In the genomic region with DNA sequence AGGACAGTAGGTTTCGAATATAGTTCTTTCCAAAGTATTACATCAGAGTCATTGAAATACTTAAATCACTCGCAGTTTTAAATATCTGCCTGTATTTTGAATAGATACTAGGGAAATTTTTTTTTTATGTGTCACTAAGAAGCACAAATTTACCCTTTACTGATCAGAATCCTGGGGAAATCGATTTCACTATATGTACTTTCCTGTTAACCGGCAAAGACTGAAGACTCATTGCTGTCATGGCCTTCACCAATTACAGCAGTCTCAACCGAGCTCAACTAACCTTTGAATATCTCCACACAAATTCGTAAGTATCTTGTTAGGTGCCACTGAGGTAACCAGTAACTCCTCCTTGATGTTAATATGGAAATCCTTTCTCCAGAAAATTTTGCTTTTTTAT, we compare ENCODE assay signal across 9 mouse cellular contexts. TPM values are rescaled to one million over a fixed set of nuclear protein-coding genes. Genes with fewer than 3 reads are reported as not detected.
DNase-seq lines count a peak whose midpoint lies in the region; ATAC-seq and TF ChIP-seq lines count a peak whose summit lies in the region.
"Had no signal": no experiment of that assay in that cellular context is flagged by ENCODE, and none has a peak within 500 bp of the region (broad histone marks: within the 10 kb centered on the region; RNA-seq: fewer than 3 reads in every experiment).

No protein-coding gene starts in this region.

- H3K36me3 ChIP-seq in heart, embryonic 10.5 days = peaks cover 39% of the 10 kb centered on the region
- H3K36me3 ChIP-seq in CH12.LX (replicated peaks in 1 of 2; ENCODE audit: control insufficient read depth in 1 of 2, insufficient read depth in 1 of 2, low read length in 1 of 2) = peaks cover 8 to 28% of the 10 kb centered on the region in 2 experiments
- peaks cover 81% of the 10 kb centered on the region for H3K36me3 ChIP-seq in hindbrain, embryonic 10.5 days
- peaks cover 9% of the 10 kb centered on the region for H3K36me3 ChIP-seq in liver, postnatal 0 days (replicated peaks; ENCODE audit: insufficient read depth, low read length)

- no peak for TF ChIP-seq POLR2A in CH12.LX (IDR thresholded peaks at IDR 0.05; ENCODE audit: low read depth, low read length)

- no peak for TF ChIP-seq EP300 in CH12.LX (IDR thresholded peaks at IDR 0.05; ENCODE audit: low read length)
- TF ChIP-seq EP300 in liver, postnatal 0 days (IDR thresholded peaks at IDR 0.05; ENCODE audit: low read depth) = no peak

- peaks cover 42% of the 10 kb centered on the region for H3K79me2 ChIP-seq in CH12.LX (replicated peaks; ENCODE audit: control insufficient read depth, extremely low read depth, insufficient read depth, poor library complexity, severe bottlenecking)

- no peaks in the 10 kb centered on the region for H3K27me3 ChIP-seq in heart, embryonic 10.5 days (ENCODE audit: insufficient read depth, poor library complexity, severe bottlenecking)
- no peaks in the 10 kb centered on the region for H3K27me3 ChIP-seq in CH12.LX (replicated peaks)
- H3K27me3 ChIP-seq in hindbrain, embryonic 10.5 days (ENCODE audit: insufficient read depth, poor library complexity, severe bottlenecking) = no peaks in the 10 kb centered on the region
- no peaks in the 10 kb centered on the region for H3K27me3 ChIP-seq in liver, postnatal 0 days (ENCODE audit: insufficient read depth, low read length)

- WGBS in heart, embryonic 10.5 days = 91% methylated on average over 6 of the region's 6 CpGs
- WGBS in hindbrain, embryonic 10.5 days = 95% methylated on average over 6 of the region's 6 CpGs
- 91% methylated on average over 6 of the region's 6 CpGs for WGBS in liver, postnatal 0 days (ENCODE audit: insufficient replicate concordance)

- H3K9ac ChIP-seq in CH12.LX (ENCODE audit: insufficient read depth, low read depth) = peak overlapping the region; percentile 49
- no peak overlapping the region for H3K9ac ChIP-seq in liver, postnatal 0 days (replicated peaks)

- peaks cover 14% of the 10 kb centered on the region; the same call in 1 of the 2 replicates for H3K4me1 ChIP-seq in heart, embryonic 10.5 days
- H3K4me1 ChIP-seq in CH12.LX (ENCODE audit: control insufficient read depth in 1 of 2, insufficient read depth in 2 of 2) = peaks cover 0 to 37% of the 10 kb centered on the region in 2 experiments; a peak in 2 of 4 replicates
- peaks cover 27% of the 10 kb centered on the region for H3K4me1 ChIP-seq in hindbrain, embryonic 10.5 days (replicated peaks)
- peaks cover 19% of the 10 kb centered on the region for H3K4me1 ChIP-seq in liver, postnatal 0 days (ENCODE audit: insufficient read depth)

- TF ChIP-seq RAD21 in CH12.LX (IDR thresholded peaks at IDR 0.05; ENCODE audit: low read depth, low read length) = no peak

- H3K4me2 ChIP-seq in CH12.LX (ENCODE audit: insufficient read depth, low read depth, poor library complexity, severe bottlenecking) = peak overlapping the region; percentile 47; the same call in 1 of the 2 replicates
- H3K4me2 ChIP-seq in liver, postnatal 0 days (ENCODE audit: low read depth, low read length) = peak overlapping the region; percentile 90

- no peak for ATAC-seq in liver, postnatal 0 days
- no peak for ATAC-seq in megakaryocyte-erythroid progenitor cell, adult 5-6 weeks (replicated peaks; ENCODE audit: low FRiP score, low TSS enrichment, poor library complexity, severe bottlenecking)

- in situ Hi-C loops in CH12.LX (cut with MboI; ENCODE audit: low pct_ligation_motif_present, low pct_unique_long_range_greater_than_20kb, low sequenced_read_pairs) = no loop called here

- H3K9me3 ChIP-seq in heart, embryonic 10.5 days = no peaks in the 10 kb centered on the region
- H3K9me3 ChIP-seq in CH12.LX (replicated peaks; ENCODE audit: low read length) = peaks cover 16% of the 10 kb centered on the region
- H3K9me3 ChIP-seq in hindbrain, embryonic 10.5 days = peaks cover 38% of the 10 kb centered on the region
- H3K9me3 ChIP-seq in liver, postnatal 0 days (ENCODE audit: low read length) = no peaks in the 10 kb centered on the region

- H3K4me3 ChIP-seq in heart, embryonic 10.5 days = peak overlapping the region; percentile 97
- H3K4me3 ChIP-seq in CH12.LX (replicated peaks in 1 of 3; ENCODE audit: low read depth in 2 of 3, low read length in 2 of 3, poor library complexity in 1 of 3) = peak overlapping the region in 2 of 3 experiments; percentile 72 to 92
- H3K4me3 ChIP-seq in hindbrain, embryonic 10.5 days = peak overlapping the region; percentile 97
- peak overlapping the region; percentile 75 for H3K4me3 ChIP-seq in liver, postnatal 0 days (ENCODE audit: low read depth, low read length)

- dilution Hi-C loops in CH12.LX (cut with MboI; ENCODE audit: extremely low pct_ligation_motif_present, extremely low pct_unique_long_range_greater_than_20kb, low sequenced_read_pairs) = no loop called here

- H3K27ac ChIP-seq in heart, embryonic 10.5 days = no peak overlapping the region
- H3K27ac ChIP-seq in CH12.LX (ENCODE audit: insufficient read depth, low read depth) = no peak overlapping the region
- H3K27ac ChIP-seq in hindbrain, embryonic 10.5 days = no peak overlapping the region
- no peak overlapping the region for H3K27ac ChIP-seq in liver, postnatal 0 days (ENCODE audit: low read depth)

- TF ChIP-seq CTCF in CH12.LX (conservative IDR thresholded peaks at IDR 0.05 in 1 of 2, IDR thresholded peaks at IDR 0.05 in 1 of 2; ENCODE audit: low read depth in 2 of 2, low read length in 2 of 2) = no peak
- TF ChIP-seq CTCF in liver, postnatal 0 days (IDR thresholded peaks at IDR 0.05; ENCODE audit: low read depth) = no peak

- no peak for DNase-seq in heart, embryonic 10.5 days (ENCODE audit: low spot score)
- DNase-seq in heart, postnatal 4 days = no peak
- DNase-seq in CH12.LX (ENCODE audit: extremely low read depth) = no peak
- no peak for DNase-seq in hindbrain, embryonic 10.5 days (ENCODE audit: low spot score)
- DNase-seq in liver, postnatal 0 days = no peak
- DNase-seq in right cerebral cortex, postnatal 25 days = no peak
- DNase-seq in kidney, adult 8-10 months = no peak
- DNase-seq: adrenal gland, postnatal 36 days had no signal

TF ChIP-seq in CH12.LX, 34 proteins besides CTCF, POLR2A, EP300 and RAD21:
- no peak for TF ChIP-seq TCF12 (IDR thresholded peaks at IDR 0.05; ENCODE audit: low read depth, low read length)
- TF ChIP-seq ETS1 (conservative IDR thresholded peaks at IDR 0.05; ENCODE audit: low read depth, low read length) = no peak
- TF ChIP-seq MYC (IDR thresholded peaks at IDR 0.05; ENCODE audit: low read depth, low read length) = no peak
- TF ChIP-seq HCFC1 (IDR thresholded peaks at IDR 0.05; ENCODE audit: low read depth, low read length) = no peak
- no peak for TF ChIP-seq IRF4 (IDR thresholded peaks at IDR 0.05; ENCODE audit: low read depth, low read length)
- TF ChIP-seq MAZ (IDR thresholded peaks at IDR 0.05; ENCODE audit: low read depth, low read length) = no peak
- no peak for TF ChIP-seq ZNF384 (IDR thresholded peaks at IDR 0.05; ENCODE audit: low read depth, low read length)
- TF ChIP-seq ZC3H11A (IDR thresholded peaks at IDR 0.05; ENCODE audit: low read depth, low read length) = no peak
- no peak for TF ChIP-seq MEF2A (IDR thresholded peaks at IDR 0.05; ENCODE audit: borderline replicate concordance, low read depth, low read length)
- TF ChIP-seq MXI1 (IDR thresholded peaks at IDR 0.05; ENCODE audit: low read depth, low read length) = 0 out of 2 replicates have a peak, but pooled peaks have one; percentile 17
- TF ChIP-seq SIN3A (IDR thresholded peaks at IDR 0.05; ENCODE audit: low read length) = peak; percentile 42; the same call in 1 of the 2 replicates
- TF ChIP-seq USF1 (IDR thresholded peaks at IDR 0.05; ENCODE audit: low read depth, low read length) = no peak
- no peak for TF ChIP-seq USF2 (conservative IDR thresholded peaks at IDR 0.05; ENCODE audit: low read depth, low read length)
- no peak for TF ChIP-seq NRF1 (IDR thresholded peaks at IDR 0.05; ENCODE audit: low read depth, low read length)
- no peak for TF ChIP-seq E2F4 (IDR thresholded peaks at IDR 0.05; ENCODE audit: insufficient replicate concordance, low read depth, low read length)
- peak; percentile 80; the same call in 1 of the 2 replicates for TF ChIP-seq CHD1 (IDR thresholded peaks at IDR 0.05; ENCODE audit: low read depth, low read length)
- TF ChIP-seq TBP (conservative IDR thresholded peaks at IDR 0.05; ENCODE audit: low read depth, low read length) = no peak
- no peak for TF ChIP-seq ZKSCAN1 (IDR thresholded peaks at IDR 0.05; ENCODE audit: borderline replicate concordance, low read depth, low read length)
- TF ChIP-seq PAX5 (IDR thresholded peaks at IDR 0.05; ENCODE audit: low read length) = no peak
- TF ChIP-seq SMC3 (IDR thresholded peaks at IDR 0.05; ENCODE audit: low read depth, low read length) = no peak
- TF ChIP-seq RCOR1 (conservative IDR thresholded peaks at IDR 0.05; ENCODE audit: low read depth, low read length) = no peak
- TF ChIP-seq MAFK (IDR thresholded peaks at IDR 0.05; ENCODE audit: insufficient replicate concordance, low read length) = no peak
- no peak for TF ChIP-seq MAX (IDR thresholded peaks at IDR 0.05; ENCODE audit: low read length)
- TF ChIP-seq NELFE (IDR thresholded peaks at IDR 0.05; ENCODE audit: low read depth, low read length) = no peak
- no peak for TF ChIP-seq ZMIZ1 (IDR thresholded peaks at IDR 0.05; ENCODE audit: low read depth, low read length)
- TF ChIP-seq BHLHE40 (IDR thresholded peaks at IDR 0.05; ENCODE audit: low read depth, low read length) = no peak

RNA-seq across cellular contexts. Expression of gene Morc2a, which starts 1.1 kb away (rescaled TPM):
- polyA plus RNA-seq in heart, embryonic 10.5 days (2016; fragmentation: Nextera tagmentation; extraction: Ambion mirVana) = 28.2 and 32.6 TPM in 2 replicates
- 10 to 100 TPM; 34.7 to 42.4 TPM for total RNA-seq in heart, postnatal 4 days (2021)
- total RNA-seq in CH12.LX (2012; rRNA removed) (28.2 and 30.9 TPM in 2 replicates), CH12.LX (2014; rRNA removed) (25.5 and 28.1 TPM in 2 replicates)
- polyA plus RNA-seq in CH12.LX (2012; ENCODE audit: insufficient read length, low read depth) = 41.9 and 44.1 TPM in 2 replicates
- polyA plus RNA-seq in hindbrain, embryonic 10.5 days (2016; fragmentation: Nextera tagmentation; extraction: Ambion mirVana) = 38.4 and 40.8 TPM in 2 replicates
- 3.0 and 3.7 TPM in 2 replicates for polyA plus RNA-seq in liver, postnatal 0 days (2015; fragmentation: Nextera tagmentation; extraction: Ambion mirVana)
- 40.6 and 55.0 TPM in 2 replicates for total RNA-seq in megakaryocyte-erythroid progenitor cell, adult 5-6 weeks (2014; fragmentation: Nextera tagmentation)
- 36.5 and 42.2 TPM in 2 replicates for total RNA-seq in megakaryocyte-erythroid progenitor cell, adult 5-6 weeks (2017)
